Mouse (Mus musculus): ENCODE measurements around the gene Nod1.

Gene Nod1

DNA sequence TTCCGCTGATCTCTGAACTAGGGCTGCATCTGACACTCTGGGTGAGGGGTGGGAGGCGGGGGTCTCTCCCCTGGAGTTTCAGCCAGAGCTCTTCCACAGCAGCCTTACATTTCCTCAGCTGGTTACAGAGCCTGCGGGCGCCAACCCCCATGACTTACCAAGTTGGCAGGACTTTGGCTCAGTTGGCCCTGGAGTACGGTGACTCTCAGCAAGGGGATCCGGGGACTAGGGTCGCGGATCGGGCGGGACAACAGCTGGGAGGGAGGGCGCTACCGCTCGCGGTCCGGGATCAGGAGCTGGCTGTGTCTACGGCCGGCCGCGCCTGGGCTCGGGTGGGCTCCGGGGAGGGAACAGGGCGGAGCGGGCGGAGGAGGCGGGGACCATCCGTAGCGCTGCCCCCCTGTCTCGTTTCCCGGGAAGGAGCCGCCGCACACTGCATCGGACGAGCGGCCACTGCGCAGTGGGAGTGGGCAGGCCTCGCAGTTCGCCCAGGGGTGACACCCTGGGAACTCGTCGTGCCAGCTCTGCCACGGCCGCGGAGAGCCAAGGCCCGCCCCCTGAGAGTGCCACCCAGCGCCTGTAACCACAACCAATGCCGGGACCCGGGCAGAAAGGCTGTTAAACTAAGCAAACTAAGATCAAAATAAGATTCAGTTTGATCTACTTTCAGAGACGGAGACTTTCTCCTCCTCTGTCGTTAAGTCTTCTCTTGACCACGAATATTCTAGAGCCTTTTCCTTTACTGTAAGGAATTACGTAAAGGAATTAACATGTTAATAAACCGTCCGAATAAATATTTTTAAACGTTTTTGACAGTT lies at the start of gene Nod1:
Gene Nod1, minus strand, starts transcription at position 502 of the 818 bp plus-strand sequence.
- no peak for DNase-seq (ENCODE audit: low read depth, low spot score)

DNA sequence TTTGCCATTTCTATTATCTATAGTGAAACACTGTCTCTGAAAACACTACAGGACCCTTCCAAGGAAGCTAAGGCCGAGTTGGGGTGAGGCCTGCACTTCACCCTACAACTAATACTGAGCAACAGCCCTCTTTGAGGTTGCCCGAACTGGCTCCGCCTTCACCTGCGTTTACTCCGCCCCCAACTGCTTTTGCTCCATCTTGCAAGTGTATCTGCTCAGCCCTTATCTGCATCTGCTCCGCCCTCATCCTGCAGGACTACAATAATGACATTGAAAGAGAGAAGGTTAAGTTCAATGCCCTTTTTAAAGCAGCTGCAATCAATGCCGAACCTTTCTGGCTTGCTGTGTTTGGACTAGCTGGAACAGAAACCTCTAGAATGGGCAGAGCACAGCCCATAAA lies 49.4 kb upstream of the Nod1 start:
- no peak for DNase-seq (ENCODE audit: low read depth, low spot score)

DNA sequence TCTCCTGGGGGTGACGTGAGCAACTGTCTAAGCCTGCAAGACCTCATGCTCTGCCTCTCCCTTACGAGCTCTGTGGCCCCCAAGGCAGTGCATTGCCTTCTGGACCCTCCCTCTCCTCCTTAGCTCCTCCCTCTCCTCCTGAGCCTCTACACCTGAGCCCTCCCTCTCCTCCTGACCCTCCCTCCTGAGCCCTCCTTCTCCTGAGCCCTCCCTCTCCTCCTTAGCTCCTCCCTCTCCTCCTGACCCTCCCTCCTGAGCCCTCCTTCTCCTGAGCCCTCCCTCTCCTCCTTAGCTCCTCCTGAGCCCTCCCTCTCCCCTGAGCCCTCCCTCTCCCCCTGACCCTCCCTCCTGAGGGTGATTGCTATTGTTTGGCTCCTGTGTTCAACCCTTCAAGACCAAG lies 46.0 kb upstream of the Nod1 start:
- no peak for DNase-seq (ENCODE audit: low read depth, low spot score)

DNA sequence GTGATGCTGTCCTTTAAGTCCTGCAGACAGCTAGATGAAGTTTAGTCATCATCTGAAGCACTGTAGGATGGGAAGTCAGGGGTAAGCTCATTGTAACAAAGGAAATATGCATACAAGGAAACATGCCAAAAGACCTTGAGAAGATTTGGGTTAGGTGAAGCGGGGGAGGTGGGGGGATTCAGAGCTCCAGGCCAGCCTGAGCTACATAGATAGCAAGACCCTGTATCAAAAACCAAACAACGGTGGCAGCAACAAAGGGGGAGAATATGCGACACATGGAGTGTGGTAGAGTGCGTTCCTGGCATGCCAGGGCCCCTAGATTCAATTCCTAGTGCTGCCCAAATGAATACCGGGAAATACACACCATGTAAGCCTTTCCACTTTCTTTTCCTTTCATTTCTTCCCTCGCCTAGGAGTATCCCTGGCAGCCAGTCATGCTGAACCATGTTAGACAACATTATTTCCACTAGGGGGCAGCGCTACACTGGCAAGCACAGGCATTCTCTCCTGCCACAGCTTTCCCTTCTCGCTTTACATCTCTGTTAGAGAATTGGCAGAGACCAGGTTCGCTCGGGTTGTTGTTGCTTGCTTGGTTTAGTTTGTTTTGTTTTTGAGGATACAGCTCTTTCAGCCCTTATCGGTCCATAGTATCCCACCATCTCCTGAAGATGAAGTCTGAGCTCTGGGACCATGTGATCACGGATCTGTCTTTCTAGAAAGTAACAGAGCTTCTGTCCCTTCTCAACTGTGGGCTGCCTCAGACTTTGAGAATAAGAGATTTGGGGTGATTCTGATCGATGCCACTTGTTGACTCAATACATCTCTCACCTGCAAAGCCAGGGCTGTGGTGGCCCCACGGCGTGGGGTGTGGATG lies 44.5 kb upstream of the Nod1 start:
- DNase-seq (ENCODE audit: low read depth, low spot score): no peak

DNA sequence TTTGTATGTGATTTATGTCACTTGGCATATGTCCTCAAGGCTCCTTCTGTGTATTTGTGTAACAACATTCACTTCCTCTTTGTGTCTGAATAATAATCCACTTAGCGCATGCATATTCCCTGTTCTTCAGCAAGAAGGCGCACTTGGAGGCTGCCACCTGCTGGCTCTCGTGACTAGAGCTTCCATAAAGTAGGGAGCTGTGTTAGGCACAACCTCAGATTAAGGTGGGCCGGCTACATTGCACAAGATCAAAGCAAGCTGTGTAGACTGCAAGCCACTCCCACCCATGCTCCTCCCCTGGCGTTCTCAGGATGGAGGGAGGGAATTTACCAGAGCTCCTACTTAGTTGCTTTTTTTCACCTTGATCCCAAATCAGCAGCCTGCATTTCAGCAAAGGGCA lies 43.8 kb upstream of the Nod1 start:
- DNase-seq (ENCODE audit: low read depth, low spot score): no peak

DNA sequence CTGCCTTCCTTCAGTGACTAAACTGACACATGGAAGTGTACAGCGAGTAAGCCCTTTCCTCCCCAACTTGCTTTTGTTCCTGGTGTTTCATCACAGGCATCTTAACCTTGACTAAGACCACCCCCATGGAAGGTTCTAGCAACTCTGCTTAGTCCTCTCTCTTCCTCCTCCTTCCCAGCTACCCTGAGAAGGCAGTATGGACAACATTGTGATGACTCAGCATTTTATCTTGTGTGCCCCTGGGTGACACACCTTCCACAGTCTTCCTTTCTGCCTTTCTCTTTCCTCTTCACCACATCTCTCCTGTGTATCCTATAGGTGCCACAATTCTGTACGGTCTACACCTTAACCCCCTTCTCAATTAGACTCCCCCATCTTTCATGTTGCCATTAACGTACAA lies 41.8 kb upstream of the Nod1 start:
- DNase-seq (ENCODE audit: low read depth, low spot score): no peak

DNA sequence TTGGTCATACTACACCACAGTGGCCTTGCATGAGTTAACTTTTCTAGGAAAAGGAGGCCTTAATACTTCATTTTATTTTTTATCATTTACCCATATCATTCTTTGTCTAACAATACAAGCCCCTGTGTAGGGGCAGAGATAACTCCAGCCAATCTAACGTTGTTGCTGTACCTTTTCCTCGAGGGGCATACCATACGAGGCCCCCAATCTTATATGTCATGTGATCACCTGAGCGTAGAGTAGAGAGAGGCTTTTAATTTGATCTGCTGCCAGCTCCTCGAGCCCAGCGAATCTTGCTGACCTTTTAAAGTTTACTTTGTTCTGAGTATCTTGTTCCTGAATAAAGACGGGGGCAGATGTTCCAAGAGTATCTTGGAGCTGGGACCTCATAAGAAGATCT lies 40.1 kb upstream of the Nod1 start:
- DNase-seq (ENCODE audit: low read depth, low spot score): no peak

DNA sequence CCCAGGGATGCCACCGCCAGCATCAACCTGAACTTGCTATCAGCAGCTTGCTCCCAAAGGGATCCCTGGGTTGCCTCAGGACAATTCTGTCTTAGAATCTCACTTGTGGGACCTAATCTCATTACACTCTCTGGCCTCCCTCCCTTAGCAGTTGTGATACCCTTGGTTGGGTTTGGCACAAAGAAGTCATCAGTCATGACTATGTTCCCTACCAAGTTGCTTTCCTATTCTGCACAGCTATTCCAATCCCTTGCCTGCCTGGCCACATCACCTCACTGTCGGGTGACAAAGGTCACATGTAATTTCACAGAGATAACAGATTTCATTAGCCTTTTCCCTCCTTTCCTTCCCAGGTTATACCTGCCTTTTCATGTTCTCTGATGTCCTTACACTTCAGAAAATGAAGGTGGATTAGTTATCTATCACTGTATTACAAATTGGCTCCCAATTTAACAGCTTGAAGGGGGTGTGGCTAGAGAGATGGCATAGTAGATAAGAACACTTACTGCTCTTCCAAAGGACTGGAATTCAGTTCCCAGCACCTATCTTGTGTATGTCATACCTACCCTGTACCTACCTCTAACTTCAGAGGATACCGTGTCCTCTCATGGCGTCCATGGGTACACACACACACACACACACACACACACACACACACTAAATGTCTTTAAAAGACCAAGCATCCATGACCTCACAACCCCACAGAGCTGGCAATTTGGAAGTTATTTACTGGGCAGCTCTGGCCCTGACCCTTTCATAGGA lies 38.1 kb upstream of the Nod1 start:
- DNase-seq (ENCODE audit: low read depth, low spot score): no peak

DNA sequence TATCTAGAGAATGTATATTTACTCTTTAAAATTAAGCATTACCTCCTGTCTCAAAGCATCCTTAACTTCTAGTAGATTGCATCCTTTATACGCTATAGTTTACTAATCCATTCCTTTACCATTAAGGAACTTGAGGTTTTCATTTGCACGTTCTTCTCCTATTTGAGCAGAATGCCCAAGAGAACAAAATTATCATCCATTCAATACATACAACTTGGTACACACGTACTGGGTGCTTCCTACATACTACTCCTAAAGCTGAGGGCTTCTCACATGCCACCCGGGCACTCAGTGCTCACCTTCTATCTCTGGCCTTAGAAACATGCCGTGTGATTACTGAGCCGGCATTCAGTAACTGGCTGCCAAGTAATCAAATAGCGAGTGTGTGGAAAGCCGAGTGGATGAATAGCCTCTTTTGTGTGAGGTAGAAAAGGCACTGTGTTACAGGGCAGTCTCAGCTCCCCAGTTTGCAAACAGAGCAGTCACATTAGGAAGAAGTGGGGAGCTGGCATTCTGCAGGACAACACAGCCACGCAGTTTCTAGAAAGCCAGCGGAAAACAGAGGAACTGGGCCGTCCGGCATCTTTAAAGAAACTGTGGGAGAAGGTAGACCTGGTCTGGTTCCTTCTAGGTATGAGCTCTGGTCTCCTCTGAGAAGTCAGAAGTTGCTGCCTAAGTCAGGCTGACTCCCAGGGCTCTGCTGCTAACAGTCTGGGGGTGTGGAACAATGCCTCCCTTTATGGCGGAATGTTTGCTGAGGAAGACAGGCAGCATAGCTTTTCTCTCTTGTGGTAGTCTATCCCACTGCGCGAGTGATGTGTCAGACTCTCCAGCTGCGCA lies 37.2 kb upstream of the Nod1 start:
- peak; percentile 61 for DNase-seq (ENCODE audit: low read depth, low spot score)

DNA sequence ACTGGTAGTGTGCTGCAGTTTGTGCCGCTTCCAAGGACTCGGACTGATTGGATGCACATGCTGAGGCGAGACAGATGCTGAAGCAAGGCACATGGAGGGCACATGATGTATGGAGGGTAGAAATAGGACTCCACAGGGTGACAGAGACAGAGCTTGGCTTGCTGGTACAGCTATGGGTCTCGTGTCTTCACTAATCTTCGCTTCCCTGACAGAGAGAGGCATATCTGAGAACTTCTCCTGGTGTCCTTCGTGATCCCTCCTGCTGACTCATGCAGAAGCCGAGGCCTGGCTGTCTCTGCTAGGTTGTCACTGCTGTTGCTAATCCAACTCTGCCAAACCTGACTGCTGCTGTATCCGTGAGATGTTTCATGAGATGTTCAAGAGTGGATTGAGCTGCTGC lies 36.0 kb upstream of the Nod1 start:
- DNase-seq (ENCODE audit: low read depth, low spot score): no peak

DNA sequence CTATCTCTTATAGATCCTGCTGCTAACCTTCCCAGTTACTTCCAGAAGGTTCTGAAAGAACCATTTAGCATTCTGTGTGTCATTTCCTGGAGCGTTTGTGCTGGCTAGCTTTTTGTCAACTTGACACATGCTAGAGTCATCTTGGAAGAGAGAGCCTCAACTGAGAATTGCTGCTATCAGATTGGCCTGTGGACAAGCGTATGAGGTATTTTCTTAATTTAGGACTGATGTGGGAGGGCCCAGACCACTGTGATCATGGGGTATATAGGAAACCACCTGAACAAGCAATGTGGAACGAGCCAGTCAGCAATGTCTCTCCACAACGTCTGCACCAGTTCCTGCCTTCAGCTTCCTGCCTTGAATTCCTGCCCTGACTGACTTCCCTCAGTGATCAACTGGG lies 31.1 kb upstream of the Nod1 start:
- DNase-seq (ENCODE audit: low read depth, low spot score): no peak

DNA sequence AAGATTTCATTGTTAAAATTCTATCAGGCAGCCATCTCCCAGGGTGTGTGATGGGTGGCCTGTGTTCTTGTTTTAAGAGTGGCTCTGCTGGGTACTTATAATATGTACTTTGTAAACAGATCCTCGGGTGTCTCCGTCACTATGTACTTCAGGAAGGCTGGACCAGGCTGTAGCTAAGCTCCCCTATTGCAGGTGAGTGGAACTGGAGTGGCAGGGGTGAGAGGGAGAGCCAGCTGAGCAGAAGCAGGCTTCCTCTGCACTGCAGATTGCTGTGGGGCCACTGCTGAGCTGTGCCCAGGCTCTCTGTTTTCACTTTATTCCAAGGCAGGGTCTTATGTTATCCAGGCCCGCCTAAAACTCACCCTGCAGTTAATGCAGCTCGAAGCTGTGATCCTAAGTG lies 30.0 kb upstream of the Nod1 start:
- no peak for DNase-seq (ENCODE audit: low read depth, low spot score)

DNA sequence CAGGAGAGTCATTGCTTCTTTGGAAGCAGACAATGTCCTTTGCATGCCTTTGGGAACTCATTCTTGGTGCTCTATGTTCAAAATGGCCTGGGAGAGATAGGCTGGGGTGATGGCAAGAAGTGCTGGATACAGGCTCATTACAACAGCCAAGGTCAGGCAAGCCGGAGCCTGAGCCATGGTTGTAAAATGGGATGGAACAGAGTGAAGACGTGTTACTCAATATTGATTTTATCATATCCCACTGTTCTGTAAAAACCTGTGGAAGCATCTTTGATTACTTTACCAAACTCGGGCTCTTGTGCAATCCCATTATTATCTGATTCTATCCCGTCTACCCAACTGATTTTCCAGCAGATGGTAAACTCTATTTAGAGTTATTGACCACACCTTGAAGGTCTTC lies 28.9 kb upstream of the Nod1 start:
- no peak for DNase-seq (ENCODE audit: low read depth, low spot score)

DNA sequence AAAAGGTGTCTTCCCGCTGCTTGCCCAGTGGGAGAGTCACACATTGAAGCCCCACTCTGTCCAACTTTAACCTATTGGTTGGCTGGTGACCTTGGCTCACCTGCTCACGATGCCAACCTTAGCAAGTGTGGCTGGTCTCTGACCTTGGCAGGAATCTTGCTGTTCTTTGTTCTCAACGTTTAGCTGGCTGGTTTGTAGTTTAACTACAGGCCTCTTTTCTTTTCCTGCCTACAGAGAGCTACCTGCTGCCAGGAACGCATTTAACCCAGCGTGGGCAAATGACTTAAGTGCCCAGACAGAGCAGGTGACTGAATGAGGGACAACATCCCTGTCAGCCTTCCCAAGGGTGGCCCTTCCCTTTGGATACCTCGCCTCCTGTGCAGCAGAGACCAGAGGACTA lies 25.3 kb upstream of the Nod1 start:
- no peak for DNase-seq (ENCODE audit: low read depth, low spot score)

DNA sequence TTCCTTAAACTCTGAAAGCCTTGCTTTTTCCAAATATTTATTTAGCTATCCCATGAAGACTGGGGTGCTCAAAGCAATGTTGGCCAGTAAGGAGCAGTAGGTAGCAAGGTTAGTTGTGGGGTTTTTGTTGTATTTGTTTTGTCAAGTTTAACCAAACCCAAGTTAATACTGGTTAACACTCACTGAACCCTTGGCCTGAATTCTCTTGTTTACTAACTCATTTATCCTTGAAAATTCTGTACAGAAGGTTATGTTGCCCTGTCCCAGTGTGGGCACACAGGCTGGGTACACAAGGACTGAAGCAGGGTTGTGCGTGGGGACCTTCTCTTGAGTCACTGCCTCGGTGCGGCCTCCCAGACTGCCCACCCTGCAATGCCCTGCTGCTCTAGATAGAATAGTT lies 23.9 kb upstream of the Nod1 start:
- DNase-seq (ENCODE audit: low read depth, low spot score): no peak

DNA sequence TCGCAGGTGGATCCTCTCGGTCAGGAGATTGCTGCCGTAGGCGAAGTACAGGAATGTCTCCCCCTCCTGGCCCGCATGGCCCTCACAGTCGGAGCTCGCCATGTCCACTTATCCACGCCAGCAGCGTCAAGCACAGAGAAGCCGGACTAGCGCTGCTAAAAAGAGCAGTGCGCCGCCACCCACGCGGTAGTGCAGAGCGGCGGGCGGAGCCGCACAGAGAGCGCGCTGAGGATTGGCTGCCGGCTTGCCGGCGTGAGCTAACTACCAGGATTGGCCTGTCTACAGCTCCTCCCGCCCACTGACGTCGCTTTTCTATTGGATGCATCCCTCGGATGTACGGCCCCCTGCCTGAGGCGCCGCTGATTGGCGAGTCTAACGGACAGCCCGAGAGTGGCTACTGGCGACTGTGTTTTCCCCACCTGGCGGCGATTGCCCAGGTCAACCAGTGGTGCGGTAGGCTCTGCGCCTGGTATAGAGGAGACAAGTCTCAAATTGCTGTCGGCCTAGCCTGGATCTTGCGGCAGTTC lies 20.4 kb upstream of the Nod1 start, which contains the start of gene Ggct:
Gene Ggct, minus strand, starts transcription at position 217 of the 527 bp plus-strand sequence.
- DNase-seq (ENCODE audit: low read depth, low spot score): peak; percentile 97

DNA sequence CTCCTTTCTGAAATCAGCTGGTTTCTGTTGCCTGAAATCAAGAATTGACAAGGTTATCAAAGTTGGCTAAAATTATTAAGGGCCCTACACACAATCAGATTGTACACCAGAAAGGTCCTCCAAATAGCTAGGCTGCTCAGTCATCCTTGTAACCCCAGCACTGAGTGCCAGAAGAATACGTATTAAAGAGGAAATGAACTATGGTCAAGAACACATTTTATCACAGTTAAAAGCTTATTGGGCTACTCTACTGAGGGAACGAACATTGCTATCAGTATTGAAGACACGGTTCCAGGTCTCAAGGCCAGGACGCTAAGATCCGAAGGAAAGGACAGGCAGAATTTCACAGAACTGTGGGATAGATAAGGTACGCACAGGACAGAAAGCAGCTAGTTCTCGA lies 19.7 kb upstream of the Nod1 start:
- no peak for DNase-seq (ENCODE audit: low read depth, low spot score)

DNA sequence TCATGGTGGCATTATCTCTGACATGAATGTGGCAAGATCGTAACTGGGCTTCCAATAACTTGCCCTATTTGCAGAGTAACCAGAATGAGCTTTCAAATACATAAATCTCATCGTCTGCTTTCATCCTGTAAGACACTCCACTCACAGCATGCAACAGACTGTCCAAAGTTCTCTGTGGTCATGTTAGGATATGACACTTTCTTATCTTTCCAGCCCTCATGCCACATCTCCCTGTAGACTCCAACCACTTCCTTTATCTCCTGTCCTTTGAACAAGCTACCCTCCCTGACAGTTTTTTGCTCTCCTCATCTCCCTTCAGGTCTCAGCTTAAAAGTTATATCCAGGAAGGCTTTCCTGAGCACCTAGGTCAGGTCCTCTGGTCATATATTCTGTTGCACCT lies 18.8 kb upstream of the Nod1 start:
- DNase-seq (ENCODE audit: low read depth, low spot score): no peak

DNA sequence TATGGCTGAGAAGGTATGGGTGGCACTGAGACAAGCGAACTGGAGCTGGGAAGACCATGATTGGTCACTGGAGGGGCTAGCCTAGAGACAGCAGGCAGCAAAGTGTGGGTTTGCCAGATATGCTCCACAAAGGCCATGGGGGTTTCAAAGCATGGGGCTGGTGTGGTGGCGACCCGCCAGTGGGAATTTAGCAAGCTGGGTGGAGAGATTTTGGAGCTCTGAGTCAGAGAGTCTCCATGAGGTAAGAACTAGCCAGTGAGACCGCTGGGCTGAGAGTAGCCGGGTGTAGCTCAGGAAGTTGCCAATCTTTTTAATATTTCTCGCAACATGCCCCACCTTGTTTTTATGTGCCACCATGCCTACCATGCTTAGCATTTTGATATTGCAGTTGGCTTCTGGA lies 15.7 kb upstream of the Nod1 start:
- DNase-seq (ENCODE audit: low read depth, low spot score): no peak

DNA sequence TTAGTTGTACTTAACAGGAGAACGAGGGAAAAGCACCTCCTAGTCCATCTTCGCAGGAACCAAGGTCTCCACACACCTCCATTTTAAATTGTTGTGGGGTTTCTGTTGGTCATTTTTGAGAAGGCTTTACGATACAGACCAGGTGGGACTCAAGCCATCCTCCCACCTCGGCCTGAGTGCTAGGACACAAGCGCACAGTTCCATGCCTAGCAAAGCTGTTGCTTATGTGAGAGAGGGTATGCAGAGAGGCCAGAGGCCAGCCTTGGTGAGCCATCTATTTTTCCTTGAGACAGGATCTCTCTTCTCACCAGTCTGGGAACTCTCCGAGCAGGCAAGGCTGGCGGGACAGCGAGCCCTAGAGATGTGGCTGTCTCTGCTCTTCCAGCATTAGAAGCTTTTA lies 11.7 kb upstream of the Nod1 start:
- no peak for DNase-seq (ENCODE audit: low read depth, low spot score)

DNA sequence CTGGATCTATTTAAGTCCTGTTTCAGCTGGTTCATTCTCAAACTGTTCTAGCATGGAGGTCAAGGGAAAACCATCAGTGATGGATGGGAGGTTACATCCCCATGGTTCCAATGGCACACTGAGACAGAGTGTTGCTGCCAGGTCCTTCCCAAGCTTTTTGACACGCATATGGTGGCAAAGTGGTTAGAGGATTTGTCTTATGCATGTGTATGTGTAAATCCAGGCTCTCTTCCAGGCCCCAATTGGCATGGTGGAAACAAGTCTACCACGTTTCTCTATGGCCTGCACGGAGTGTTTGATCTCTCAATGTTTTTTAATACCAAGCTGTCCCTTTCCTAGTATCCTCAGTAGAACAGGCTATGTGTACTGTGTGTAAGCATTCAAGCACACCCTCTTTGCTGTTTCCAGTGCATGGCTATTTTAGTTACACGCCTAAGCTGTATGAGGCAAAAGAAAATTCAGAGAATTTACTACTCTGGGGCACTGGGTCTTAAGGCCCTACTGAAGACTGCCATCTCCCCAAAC lies 11.2 kb upstream of the Nod1 start:
- DNase-seq (ENCODE audit: low read depth, low spot score): no peak

All from telencephalon, adult 2 months (tissue).